Mouse (Mus musculus) cerebellum, adult 8-10 months (tissue): Measurements from ENCODE around the gene Tenm2.

Source experiments
- DNase-seq: peaks from one replicate; pipeline ENCODE4 v3.0.0; 2022

Gene Tenm2

GRCm38 (mm10) chr11:36103556-36103955 lies 1132.2 kb downstream of the Tenm2 start:
- DNase-seq, result no peak

GRCm38 (mm10) chr11:36096219-36096618 lies 1139.5 kb downstream of the Tenm2 start:
- DNase-seq, result peak; percentile 31

DNA sequence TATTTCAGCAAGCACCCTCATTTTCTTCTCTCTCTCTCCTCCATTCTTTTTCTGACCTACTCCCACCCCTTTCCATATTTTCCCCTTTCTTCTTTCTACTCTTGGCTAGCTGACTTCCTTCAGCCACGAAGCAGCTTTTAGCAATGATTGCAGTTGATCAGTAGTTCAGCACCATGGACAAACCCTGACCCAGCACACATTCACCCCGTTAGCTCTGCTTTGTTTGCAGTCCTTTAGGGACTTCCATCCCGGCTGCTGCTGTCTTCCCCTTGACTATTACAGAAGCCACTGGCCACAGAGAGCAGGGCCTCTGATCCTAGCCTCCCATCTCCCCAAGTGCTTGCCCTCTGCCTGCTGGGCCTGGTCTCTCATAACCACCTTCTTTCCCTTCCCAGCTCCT lies 1145.6 kb downstream of the Tenm2 start:
- no peak for DNase-seq

DNA sequence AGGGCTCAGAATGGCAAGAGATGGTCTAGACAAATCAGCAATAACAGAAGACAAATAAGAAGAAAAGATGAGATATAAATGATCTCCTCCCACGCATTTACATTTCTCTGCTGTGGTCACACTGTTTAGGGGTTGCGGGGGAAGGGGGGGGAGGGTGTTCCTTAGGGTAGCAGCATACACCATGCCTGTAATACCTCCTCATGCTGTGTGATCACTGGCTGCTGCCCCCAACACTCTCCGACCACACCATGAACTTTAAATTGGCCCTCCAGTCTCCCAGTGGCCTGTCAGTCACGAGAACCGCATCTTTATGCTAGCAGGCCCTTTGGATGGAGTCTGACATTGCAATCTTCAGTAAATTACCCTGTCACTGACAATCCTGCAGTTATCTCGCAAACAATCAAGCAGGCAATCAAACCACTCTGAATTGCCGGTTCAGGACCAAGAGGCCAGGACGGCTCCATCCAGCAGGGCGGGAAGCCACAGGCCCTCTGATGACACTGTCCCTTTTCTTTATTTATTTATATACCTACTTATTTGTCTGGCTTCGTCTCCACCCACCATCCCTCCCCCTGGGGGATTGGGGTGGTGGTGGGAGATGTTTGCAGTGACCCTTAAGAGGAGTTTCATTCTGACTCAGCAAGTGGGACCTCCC lies 1154.2 kb downstream of the Tenm2 start:
- DNase-seq, result no peak

DNA sequence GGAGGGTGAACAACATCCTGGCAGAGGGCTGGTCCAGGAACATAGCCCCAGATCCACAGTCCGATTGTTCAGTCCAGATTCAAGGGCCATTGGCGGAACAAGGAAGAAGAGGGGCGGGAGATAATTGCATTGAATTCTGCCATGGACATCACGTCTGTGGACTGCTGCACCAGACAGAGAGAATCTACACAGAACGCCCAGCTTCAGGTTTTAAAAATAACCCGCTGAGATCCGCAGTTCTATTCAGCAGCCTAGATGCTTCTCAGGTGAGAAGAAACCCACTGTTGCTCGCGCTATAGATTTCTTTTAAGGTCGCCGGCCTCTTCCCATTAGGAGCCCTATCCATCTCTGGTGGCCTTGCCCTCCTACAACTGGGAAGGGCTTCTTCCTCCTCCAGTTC lies 1155.0 kb downstream of the Tenm2 start:
- no peak for DNase-seq

DNA sequence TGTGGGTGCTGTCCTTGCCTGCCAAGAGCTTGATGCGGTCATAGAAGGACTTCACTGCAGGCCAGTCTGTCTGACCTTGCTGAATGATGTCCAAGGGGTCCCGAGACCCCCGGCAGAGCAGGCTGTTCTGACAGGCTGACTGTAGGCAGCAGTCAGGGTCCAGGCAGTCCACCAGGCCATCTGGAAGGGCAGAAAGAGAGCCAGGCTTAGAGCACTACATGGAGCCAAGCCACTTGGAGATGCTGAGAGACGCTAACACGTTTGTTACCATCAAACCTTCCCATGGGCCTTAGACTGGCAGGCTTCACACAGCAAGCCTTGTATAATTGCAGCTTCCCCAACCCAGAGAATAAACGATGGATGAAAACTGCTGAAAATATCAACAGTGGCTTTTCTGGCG lies 1157.4 kb downstream of the Tenm2 start:
- no peak for DNase-seq

GRCm38 (mm10) chr11:36074015-36074567 lies 1161.7 kb downstream of the Tenm2 start:
- peak; percentile 67 for DNase-seq

GRCm38 (mm10) chr11:36073074-36073818 lies 1162.5 kb downstream of the Tenm2 start:
- DNase-seq, result peak; percentile 77

DNA sequence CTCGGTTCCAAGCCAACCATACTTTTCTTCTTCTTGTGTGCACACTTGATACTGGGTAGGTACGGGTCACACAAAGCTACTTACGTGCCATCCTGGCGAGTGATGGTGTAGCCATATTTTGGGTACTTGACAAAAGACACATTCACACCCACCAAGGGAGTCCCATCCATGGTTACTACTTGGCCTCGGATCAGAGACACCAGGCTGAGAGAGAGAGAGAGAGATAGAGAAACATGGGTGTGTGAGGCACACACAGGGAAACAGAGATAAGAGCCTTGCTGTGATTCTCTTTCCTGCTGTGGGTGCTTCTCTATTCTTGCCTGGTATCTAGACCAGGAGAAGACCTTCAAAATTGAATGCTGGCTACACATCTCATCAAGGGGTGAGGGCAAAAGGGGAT lies 1163.1 kb downstream of the Tenm2 start:
- DNase-seq, result no peak

GRCm38 (mm10) chr11:36072038-36072437 lies 1163.7 kb downstream of the Tenm2 start:
- no peak for DNase-seq

- DNase-seq, result no peak
Observed at GRCm38 (mm10) chr11:36059325-36059843, 1176.4 kb downstream of the Tenm2 start.

DNA sequence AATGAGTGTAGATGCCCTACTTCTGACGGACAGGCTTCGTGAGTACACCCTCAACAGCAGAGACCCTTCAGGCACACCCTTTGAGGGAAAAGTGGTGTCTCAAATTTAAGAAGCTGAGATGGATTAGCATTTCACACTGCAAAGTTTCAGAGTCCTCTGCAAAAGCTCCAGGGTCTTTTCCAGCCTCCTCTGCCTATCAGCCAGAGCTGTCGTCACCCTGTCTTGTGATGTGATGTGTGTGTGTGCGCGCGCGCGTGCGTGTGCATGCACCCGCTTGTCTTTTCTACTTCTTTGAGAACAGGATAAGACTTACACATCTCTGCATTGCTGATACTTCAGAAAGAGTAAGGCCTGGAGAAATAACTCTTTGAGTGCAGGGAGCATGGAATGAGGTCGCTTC lies 1179.2 kb downstream of the Tenm2 start:
- no peak for DNase-seq

DNA sequence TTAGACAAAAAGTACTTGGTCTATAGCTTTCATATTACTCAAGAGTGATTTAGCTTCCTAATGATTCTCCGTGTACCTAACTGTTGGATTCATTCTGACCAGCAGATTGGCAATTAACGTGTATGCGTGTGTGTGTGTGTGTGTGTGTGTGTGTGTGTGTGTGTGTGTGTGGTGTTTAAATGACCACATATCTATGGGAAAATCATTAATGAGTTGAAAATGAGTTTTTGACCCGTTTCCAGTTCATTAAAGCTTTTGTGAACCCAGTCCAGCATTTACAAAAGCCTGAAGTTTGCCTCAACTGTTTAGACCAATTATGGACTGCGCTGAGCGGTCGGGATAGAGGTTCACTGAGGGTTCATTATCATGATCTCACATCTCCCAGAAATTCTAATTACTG lies 1181.4 kb downstream of the Tenm2 start:
- DNase-seq, result no peak

DNA sequence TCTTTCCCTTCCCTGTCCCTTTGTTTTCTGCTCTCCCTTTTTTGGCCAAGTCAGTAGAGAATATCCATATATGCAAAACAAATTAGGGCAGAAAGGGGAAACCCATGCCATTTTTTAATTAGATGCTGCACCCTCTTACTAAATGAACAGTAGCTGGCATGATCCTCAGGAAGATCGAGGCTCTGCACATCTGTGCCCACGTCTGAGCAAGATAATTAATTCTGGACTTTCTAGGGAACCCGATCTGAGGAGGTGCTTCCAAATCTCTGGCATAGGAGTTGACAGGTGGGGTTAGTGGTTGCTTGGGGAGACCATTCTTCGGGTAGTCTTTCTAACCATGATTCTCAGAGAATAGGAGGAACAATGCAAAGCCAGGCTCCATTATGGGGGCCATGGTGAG lies 1182.3 kb downstream of the Tenm2 start:
- DNase-seq, result no peak

- DNase-seq, result no peak
Observed at GRCm38 (mm10) chr11:36052598-36052997, 1183.2 kb downstream of the Tenm2 start.

GRCm38 (mm10) chr11:36052091-36052490 lies 1183.7 kb downstream of the Tenm2 start:
- DNase-seq, result no peak

DNA sequence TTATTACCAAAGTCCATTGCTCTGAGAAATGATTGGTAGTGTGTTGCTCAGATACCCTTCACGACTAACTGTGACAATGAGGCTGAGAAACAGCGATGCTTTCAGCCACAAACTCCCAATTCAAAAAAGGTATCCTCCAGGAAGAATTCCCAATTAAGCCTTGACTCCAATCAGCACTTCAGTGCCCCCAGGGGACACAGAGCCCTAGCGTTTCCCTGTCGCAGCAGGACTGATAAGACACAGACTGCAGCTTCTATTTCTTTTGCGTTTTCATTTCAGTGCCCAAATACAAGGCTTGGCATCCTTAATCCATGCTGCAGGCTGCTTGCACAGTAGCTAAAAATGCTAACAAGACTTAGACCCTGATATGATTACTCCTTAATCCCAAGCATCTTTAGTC lies 1186.2 kb downstream of the Tenm2 start:
- DNase-seq, result no peak

DNA sequence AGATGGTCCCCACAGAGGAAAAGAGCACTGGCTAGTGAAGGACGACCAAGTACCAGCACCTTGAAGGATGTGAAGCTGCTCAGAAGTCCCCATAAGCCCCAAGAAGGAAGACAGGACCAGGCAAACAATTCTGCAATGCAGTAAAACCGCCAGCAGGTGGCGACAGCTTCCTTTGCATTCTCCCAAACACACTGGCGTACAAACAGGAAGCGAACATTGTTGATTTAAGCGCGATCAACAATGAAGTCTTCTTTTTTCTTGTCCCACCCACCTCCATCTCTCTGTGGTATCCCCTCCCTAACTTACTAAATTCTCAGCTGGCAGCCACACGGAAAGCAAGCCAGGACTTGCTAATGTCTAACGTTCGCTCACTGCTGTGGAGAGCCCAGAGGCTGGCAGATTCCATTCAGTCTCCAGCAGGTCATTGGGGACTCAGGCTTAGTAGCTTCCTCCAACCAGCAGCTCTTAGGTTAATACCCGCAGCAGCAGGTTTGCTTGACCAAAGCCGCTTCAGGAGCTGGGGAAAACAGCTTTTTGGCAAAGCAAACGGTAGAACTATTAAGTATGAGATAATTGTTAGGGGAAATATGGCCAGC lies 1190.0 kb downstream of the Tenm2 start:
- DNase-seq, result peak; percentile 77

GRCm38 (mm10) chr11:36041411-36041810 lies 1194.4 kb downstream of the Tenm2 start:
- DNase-seq, result no peak

DNA sequence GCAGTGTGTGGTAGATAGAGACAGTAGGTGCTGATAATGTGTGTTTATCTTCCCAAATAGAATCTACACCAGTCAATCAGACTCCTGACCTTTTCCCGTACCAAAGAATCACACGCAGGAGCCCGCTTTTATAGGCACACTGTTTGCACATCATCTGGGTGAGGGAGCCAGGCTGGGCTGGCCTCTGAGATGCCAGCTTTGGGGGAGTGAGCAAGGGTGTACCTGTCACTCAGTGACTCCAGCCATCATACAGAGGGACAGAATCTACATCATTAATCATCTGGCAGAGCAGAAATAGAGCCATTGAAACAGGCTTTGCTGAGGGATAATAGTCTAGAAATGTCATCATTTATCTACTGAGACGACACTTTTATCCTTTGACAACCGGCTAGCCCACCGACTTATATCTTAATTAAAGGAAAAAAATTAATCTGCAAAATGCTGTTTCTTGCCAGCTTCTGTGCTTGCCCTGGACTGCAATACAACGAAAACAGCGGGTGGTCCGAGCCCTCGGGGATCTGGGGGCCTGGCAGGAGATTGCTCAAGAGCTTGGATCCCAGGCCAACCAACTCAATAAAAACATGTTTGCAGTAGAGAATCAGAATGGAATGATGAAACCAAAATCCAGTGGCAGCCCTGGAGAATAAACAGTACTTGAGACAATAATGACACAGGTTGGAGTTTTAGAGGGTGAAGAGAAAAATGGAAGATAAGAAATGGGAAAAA lies 1195.1 kb downstream of the Tenm2 start:
- no peak for DNase-seq

DNA sequence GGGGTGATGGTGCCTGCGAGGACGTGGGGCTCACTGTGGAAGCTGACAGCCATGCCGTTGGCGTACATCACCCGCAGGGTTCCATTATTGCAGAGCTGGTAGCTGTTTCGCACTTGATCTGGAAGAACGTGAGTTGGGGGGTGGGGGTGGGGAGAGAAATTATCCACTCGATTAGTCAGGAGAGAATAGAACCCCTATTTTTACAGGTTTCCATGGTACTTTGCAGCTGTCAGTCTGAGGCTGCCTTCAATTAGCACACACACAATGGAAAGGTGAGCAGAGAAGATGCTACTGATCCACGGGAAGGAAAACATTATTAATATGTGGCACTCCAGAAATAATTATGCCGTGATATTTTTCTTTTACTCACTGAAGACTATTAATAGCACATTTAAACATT lies 1195.9 kb downstream of the Tenm2 start:
- DNase-seq, result no peak

DNA sequence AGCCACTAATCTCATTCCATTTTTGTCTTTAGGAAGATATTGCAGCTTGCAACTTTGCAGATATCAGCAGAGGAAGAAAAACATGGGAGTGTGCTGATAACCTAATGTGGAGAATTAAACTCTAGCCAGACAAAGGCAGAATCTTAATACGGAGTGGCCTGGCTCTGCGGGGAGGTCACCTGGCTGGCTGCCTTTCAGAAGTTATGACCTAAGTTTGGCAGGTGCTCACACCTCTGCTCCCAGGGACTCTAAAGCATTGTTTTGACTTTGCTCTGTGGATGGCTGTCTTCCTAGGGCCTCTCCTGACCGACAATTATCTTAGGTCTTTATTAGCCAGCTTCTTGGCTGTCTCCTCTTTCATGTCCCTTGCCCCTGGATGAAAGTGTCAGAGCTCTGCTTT lies 1197.4 kb downstream of the Tenm2 start:
- DNase-seq, result no peak

DNA sequence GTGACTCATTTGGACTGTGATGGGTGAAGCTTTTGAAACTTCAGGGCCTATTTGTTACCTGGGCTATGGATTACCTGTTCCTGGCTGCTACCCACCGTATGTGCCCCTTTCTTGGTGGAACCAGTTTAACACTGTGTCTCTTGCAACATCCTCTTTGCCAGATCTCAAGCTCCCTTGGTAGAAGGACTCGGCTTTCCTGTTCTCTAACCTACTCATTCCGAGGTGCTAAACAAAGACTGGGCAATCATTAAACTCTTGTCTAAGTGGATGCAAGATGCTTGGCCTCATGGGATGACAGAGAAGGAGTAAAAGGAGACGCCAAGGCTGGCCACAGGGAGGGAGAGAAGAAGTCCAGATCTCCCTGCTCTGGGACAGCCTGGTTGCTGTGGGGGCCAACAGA lies 1198.5 kb downstream of the Tenm2 start:
- DNase-seq, result no peak
